Mouse (Mus musculus) cerebellum, adult 2 months (tissue): ENCODE results near the gene Slc44a1. TPM values are rescaled to one million over a fixed set of nuclear protein-coding genes. Genes with fewer than 3 reads are reported as not detected.

Experiments used
- DNase-seq, 2 experiments: peaks; one replicate each; pipeline ENCODE4 v3.0.0; 2021
- H3K27ac ChIP-seq: fragments of 200-500 bp; 2 replicates; pipeline ENCODE4 v1.5.1; 2012; ENCODE audit warnings: low read length, control low read depth, inconsistent platforms; ENCODE audit not compliant: insufficient read depth
- H3K27me3 ChIP-seq: fragments of 200-500 bp; 2 replicates; pipeline ENCODE4 v1.6.1; 2012; ENCODE audit warnings: inconsistent platforms, mild to moderate bottlenecking, low read length, moderate library complexity; ENCODE audit not compliant: control insufficient read depth, insufficient read depth
- H3K4me1 ChIP-seq: fragments of 200-500 bp; 2 replicates; pipeline ENCODE4 v1.6.1; 2011; ENCODE audit warnings: low read length; ENCODE audit not compliant: control insufficient read depth, insufficient read depth
- H3K4me3 ChIP-seq: fragments of 200-500 bp; replicated peaks from 2 replicates; pipeline ENCODE3; 2011; ENCODE audit warnings: mild to moderate bottlenecking, low read depth, low read length, control low read depth; ENCODE audit not compliant: insufficient read depth
- CTCF ChIP-seq: fragments of 200-500 bp; IDR thresholded peaks from 2 replicates; pipeline ENCODE4 v1.5.1; 2011; ENCODE audit warnings: low read depth, mild to moderate bottlenecking, control low read depth, low read length, moderate library complexity, borderline replicate concordance; ENCODE audit not compliant: insufficient read depth
- POLR2A ChIP-seq: fragments of 200-500 bp; IDR thresholded peaks from 2 replicates; pipeline ENCODE4 v1.6.1; 2011; ENCODE audit warnings: low read length, control low read depth, borderline replicate concordance; ENCODE audit not compliant: insufficient read depth
- WGBS: fragments of 180-500 bp; shearing (Covaris S2); methylation state at CpG from one replicate; pipeline ENCODE4 v1.1.7; 2018; 5-methylcytosine and 5-hydroxymethylcytosine counted together
- polyA plus RNA-seq: library from polyadenylated mRNA; depleted of rRNA; stranded (reverse); fragments of >200 nt; gene quantifications from 2 replicates; pipeline ENCODE4 v1.2.3, GENCODE M21; 2012

The Slc44a1 gene
- polyA plus RNA-seq, 1 experiment: 85.3 TPM

DNA sequence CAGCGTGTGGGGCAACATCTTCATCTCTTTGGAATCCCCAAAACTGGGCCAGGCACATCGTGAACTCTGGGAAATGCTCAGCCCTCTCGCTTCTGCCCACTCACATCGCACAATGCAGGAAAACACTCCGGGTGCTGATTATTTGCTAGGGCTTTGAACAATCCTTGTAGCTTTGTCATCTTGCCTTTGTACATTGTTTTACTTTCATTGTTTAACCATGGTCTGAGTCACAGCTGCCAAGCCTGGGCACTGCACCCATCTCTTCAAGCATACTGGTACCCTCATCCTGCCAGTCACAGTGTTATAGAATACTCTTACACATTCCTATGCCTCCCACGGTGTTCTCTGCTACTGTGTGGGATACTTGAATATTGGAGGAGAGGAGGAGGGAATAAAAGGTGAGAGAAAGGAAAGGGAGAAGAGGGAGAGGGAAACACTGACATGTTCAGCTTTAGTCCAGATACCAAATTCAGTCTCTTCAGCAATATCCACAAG, 35.7 kb upstream of the Slc44a1 start:
- Histone ChIP-seq H3K4me3 (no peak overlapping the region), H3K27ac (no peak overlapping the region), H3K27me3 (no peaks in the 10 kb centered on the region), H3K4me1 (peaks cover 3% of the 10 kb centered on the region)
- no peak for TF ChIP-seq CTCF
- TF ChIP-seq POLR2A: no peak
- DNase-seq: no peak
- WGBS: 88% methylated on average over 6 of the region's 6 CpGs

DNA sequence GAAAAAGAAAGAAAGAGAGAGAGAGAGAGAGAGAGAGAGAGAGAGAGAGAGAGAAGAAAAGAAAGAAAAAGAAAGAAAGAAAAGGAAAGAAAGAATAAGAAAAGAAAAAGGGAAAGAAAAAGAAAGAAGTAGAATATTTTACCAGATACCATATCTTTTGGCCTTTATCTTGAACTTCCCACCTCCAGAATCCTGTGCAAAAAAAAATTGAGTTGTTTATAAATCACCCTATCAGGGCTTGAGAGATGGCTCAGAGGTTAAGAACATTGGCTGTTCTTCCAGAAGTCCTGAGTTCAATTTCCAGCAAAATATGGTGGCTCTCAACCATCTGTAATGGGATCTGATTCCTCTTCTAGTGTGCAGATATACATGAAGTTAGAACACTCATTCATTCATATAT, 33.3 kb upstream of the Slc44a1 start:
- H3K4me3 ChIP-seq: no peak overlapping the region
- H3K27ac ChIP-seq: no peak overlapping the region
- no peak for DNase-seq
- no peaks in the 10 kb centered on the region for H3K27me3 ChIP-seq
- TF ChIP-seq POLR2A (no peak), CTCF (no peak)
- H3K4me1 ChIP-seq: no peaks in the 10 kb centered on the region

DNA sequence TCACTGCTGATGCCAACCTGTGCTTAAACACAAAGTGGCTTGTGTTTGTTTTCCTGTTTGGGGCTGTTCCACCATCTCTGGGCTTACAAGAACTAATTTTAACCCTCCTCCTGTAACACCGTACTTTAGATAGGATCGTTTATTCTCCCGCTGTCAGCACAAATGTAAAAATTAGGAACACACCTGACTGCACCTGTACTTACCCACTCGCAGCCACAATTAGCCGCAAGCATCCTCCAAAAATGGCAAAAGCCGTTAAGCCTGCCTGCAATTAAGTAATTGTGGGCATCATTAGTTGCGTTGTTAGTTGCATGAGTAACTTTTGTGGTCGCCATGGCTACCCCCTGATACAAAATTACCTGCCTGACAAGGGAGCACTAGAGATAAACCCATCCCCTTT, 31.4 kb upstream of the Slc44a1 start:
- Histone ChIP-seq H3K27ac (no peak overlapping the region), H3K4me1 (no peaks in the 10 kb centered on the region), H3K4me3 (no peak overlapping the region), H3K27me3 (no peaks in the 10 kb centered on the region)
- TF ChIP-seq POLR2A (no peak), CTCF (no peak)
- no peak for DNase-seq
- whole genome bisulfite sequencing: 86% methylated on average over 8 of the region's 8 CpGs

DNA sequence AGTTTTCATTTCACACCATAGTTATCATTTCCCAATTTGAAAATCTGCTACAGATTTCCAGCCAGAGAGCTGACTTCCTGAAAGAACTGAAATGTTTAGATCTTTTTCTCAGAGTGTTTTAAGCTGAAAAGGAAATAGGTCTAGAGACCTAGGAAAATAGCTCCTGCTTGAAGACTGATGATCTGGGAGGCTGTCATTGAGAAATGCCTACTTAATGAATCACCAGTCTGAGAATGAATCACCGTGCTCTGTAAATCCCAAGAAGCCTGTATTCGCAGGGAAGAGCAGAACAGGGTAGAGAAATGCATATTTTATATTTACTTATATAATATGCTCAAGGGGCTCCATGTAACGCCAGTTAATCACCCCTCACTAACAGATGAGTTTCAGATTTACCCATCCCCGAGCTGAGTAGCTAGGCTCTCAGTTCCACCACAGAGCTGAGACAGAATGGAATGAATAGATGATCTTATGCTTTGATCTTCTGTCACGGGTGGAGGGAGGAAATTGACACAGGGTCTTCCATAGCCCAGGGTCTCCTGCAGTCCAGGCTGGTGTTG, 30.6 kb upstream of the Slc44a1 start:
- Histone ChIP-seq H3K27ac (no peak overlapping the region), H3K4me1 (no peaks in the 10 kb centered on the region), H3K4me3 (no peak overlapping the region), H3K27me3 (no peaks in the 10 kb centered on the region)
- WGBS: 57% methylated on average over 5 of the region's 5 CpGs
- DNase-seq: no peak
- TF ChIP-seq CTCF (no peak), POLR2A (no peak)

DNA sequence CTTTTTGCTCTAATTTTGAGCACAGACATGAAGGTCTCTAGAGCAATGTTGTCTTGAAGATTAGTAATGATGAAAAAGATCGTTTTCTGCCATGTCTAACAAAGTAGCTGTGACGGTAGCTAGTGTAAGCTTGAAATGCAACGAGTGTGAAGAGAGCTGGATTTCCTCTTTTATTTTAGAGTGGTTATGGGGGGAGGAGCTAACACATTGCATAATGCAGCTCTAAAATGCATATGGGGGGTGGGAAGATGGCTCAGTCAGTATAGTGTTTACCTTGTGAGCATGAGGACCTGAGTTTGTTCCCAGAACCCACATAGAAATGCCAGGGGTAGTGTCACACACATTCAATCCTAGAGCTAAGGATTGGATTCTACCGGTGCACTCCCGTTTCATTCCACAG, 29.5 kb upstream of the Slc44a1 start:
- Histone ChIP-seq H3K4me1 (peaks cover under 1% of the 10 kb centered on the region; the same call in 1 of the 2 replicates), H3K27me3 (no peaks in the 10 kb centered on the region), H3K4me3 (no peak overlapping the region), H3K27ac (no peak overlapping the region)
- 83% methylated on average over 5 of the region's 5 CpGs for WGBS
- no peak for DNase-seq
- no peak for TF ChIP-seq POLR2A
- TF ChIP-seq CTCF: no peak

DNA sequence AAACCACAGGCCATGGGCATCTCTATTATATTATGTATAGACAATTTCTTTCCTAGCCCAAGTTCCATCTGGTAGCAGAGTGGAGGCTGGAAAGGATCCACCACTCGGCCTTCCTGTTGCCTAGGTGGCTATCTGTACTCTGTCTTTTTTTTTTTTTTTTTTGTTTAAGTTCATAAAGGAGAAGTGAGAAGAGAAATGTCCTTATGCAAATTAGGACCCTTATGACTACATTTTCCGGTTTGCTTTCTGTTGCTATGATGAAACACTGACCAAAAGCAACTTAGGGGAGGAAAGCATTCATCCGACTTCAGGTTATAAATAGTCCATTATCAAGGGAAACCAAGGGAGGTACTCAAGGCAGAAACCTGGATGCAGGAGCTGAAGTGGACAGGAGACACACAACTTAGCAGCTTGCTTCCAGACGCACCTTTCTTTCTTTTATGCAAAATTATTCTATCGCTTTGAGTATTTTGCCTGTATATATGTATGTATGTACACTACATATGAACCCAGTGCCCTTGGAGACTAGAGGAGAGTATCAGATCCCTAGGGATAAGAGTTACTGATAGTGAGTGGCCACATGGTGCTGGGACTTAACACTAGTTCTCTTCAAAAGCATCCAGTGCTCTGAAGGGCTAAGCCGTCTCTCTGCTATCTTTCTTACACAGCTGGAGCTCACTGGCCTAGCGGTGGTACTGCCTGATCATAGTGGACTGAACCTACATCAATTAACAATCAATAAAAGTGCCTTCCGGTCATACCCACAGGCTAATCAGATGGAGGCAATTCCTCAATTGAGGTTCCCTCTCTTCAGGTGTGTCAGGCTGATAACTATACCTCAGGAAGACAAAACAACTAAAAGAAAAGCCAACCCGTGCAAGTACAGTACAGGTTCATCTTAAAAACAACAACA, 28.0 kb upstream of the Slc44a1 start:
- no peak for TF ChIP-seq POLR2A
- no peak for TF ChIP-seq CTCF
- DNase-seq: no peak
- WGBS: 85% methylated on average over 9 of the region's 9 CpGs
- Histone ChIP-seq H3K27me3 (no peaks in the 10 kb centered on the region), H3K4me3 (no peak overlapping the region), H3K4me1 (peaks cover 2% of the 10 kb centered on the region; the same call in 1 of the 2 replicates), H3K27ac (no peak overlapping the region)

DNA sequence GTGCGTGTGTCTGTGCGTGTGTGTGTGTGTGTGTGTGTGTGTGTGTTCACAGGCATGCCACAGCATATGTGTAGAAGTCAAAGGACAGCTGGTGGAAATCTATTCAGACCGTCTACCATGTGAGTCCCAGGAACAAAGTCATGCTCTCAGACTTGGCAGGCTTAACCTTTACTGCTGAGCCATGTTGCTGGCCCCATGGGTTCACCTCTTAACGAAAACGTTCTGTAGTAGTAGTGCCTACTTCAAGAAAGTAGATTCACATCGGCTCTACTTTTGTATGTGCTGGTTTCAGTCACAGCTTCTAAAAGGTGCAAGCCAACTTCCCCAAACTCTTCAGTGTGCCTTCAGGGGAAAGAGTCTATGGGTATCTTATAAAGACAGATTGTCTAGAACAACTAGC, 27.2 kb upstream of the Slc44a1 start:
- no peaks in the 10 kb centered on the region for H3K27me3 ChIP-seq
- WGBS: 57% methylated on average over 6 of the region's 6 CpGs
- no peak overlapping the region for H3K4me3 ChIP-seq
- TF ChIP-seq POLR2A (no peak), CTCF (no peak)
- peaks cover 2% of the 10 kb centered on the region; the same call in 1 of the 2 replicates for H3K4me1 ChIP-seq
- DNase-seq: no peak
- H3K27ac ChIP-seq: no peak overlapping the region

DNA sequence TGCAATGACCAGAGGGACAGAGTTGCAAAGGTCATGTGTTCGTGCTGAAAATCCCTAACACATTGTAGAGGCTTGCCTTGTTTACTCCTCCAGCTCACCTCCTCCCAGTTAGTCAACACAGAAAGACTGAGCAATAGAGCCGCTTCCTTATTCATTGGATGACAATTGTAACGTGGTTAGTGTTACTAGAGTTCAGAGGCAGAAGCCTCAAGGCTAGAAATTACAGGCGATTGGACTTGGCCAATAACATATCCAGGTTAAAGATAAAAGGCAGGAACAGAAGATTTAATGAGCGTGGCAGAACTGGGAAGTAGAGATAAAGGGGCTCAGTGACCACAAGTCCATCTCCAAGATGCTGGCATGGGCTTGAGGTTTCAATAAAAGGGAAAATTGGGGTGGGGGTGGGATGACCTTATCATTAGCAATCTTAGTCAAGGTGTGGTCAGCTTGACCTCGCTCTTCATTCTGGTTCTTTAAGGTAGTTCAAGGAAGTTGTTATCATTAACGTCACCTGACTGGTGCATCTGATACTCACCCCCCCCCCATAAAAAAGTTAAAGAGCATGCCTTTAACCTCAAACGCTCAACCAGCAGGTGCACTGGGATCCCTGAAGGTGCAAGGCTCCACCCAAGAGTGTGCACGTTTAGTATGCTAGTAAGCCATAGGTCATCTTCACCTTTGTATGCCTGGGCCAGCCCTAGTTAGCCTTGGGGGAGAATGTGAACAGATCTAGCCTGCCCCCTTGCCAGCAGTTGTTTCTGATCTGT, 26.0 kb upstream of the Slc44a1 start:
- TF ChIP-seq CTCF (no peak), POLR2A (no peak)
- H3K4me1 ChIP-seq: peaks cover 2% of the 10 kb centered on the region; the same call in 1 of the 2 replicates
- WGBS: 88% methylated on average over 9 of the region's 9 CpGs
- no peak for DNase-seq
- H3K4me3 ChIP-seq: no peak overlapping the region
- H3K27ac ChIP-seq: no peak overlapping the region
- H3K27me3 ChIP-seq: no peaks in the 10 kb centered on the region
